Mouse (Mus musculus): ENCODE data around the gene Gpr3. TPM values are rescaled to one million over a fixed set of nuclear protein-coding genes. Genes with fewer than 3 reads are reported as not detected.

Gpr3 gene
- polyA plus RNA-seq, 1 experiment from 2014 or later = 2.5 TPM

DNA sequence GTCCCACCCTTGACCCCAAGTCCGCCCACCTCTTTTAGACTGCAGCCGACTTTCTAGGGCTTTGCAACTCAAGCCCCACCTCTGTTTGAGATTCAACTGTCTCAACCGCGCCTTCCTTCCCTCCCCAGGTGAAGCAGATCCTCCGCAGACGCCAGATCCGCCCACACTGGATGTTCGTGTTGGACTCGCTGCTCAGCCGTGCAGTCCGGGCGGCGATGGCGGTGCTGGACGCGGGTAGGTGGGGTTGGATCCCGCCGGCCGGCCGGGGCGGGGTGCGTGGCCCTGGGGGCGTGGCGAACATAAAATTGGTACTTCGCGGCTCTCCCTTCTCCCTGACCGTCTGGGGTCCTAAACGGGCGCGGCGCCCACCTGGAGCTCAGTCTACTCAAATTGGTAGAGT, 38.9 kb upstream of the Gpr3 start:
- H3K9ac ChIP-seq (replicated peaks; ENCODE audit: low read depth, low read length) = 0 out of 2 replicates have a peak overlapping the region, but pooled peaks have one; percentile 21
- under 1% methylated on average over 31 of the region's 31 CpGs for WGBS
- H3K4me3 ChIP-seq (ENCODE audit: low read depth, low read length) = peak overlapping the region; percentile 18
- peak overlapping the region; percentile 50 for H3K4me2 ChIP-seq (ENCODE audit: low read depth, low read length)
- no peaks in the 10 kb centered on the region for H3K36me3 ChIP-seq (ENCODE audit: control insufficient read depth, insufficient read depth, low read length)
- peaks cover 26% of the 10 kb centered on the region for H3K27me3 ChIP-seq (ENCODE audit: control insufficient read depth, insufficient read depth, low read length)
- H3K4me1 ChIP-seq (ENCODE audit: control insufficient read depth, insufficient read depth, low read length) = peaks cover 5% of the 10 kb centered on the region; the same call in 1 of the 2 replicates
- no peaks in the 10 kb centered on the region for H3K9me3 ChIP-seq (ENCODE audit: control insufficient read depth, low read length)
- H3K27ac ChIP-seq (ENCODE audit: low read depth, low read length) = no peak overlapping the region
- ATAC-seq (ENCODE audit: low read depth) = no peak

DNA sequence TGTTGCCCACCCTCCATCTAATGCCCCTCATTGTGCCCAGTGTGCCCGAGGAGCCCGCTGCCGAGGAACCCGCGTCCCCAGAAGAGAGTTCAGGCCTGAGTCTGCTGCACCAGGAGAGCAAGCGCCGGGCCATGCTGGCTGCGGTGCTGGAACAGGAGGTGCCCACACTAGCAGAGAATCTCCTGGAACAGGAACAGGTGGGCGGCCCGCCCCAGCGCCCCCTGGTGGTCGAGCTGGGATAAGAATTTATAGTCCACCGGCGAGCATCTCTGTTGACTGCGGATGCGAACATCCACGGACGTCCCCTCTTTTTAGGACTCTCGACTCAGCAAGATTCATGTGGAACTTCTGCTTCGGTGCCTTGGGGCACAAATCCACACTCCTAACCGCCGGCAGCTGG, 38.3 kb upstream of the Gpr3 start:
- H3K4me2 ChIP-seq (ENCODE audit: low read depth, low read length) = peak overlapping the region; percentile 50
- peak overlapping the region; percentile 18 for H3K4me3 ChIP-seq (ENCODE audit: low read depth, low read length)
- 4% methylated on average over 22 of the region's 22 CpGs for WGBS
- no peak for ATAC-seq (ENCODE audit: low read depth)
- H3K9ac ChIP-seq (replicated peaks; ENCODE audit: low read depth, low read length) = 0 out of 2 replicates have a peak overlapping the region, but pooled peaks have one; percentile 21
- peaks cover 26% of the 10 kb centered on the region for H3K27me3 ChIP-seq (ENCODE audit: control insufficient read depth, insufficient read depth, low read length)
- H3K36me3 ChIP-seq (ENCODE audit: control insufficient read depth, insufficient read depth, low read length) = no peaks in the 10 kb centered on the region
- H3K4me1 ChIP-seq (ENCODE audit: control insufficient read depth, insufficient read depth, low read length) = peaks cover 5% of the 10 kb centered on the region; the same call in 1 of the 2 replicates
- no peaks in the 10 kb centered on the region for H3K9me3 ChIP-seq (ENCODE audit: control insufficient read depth, low read length)
- no peak overlapping the region for H3K27ac ChIP-seq (ENCODE audit: low read depth, low read length)

DNA sequence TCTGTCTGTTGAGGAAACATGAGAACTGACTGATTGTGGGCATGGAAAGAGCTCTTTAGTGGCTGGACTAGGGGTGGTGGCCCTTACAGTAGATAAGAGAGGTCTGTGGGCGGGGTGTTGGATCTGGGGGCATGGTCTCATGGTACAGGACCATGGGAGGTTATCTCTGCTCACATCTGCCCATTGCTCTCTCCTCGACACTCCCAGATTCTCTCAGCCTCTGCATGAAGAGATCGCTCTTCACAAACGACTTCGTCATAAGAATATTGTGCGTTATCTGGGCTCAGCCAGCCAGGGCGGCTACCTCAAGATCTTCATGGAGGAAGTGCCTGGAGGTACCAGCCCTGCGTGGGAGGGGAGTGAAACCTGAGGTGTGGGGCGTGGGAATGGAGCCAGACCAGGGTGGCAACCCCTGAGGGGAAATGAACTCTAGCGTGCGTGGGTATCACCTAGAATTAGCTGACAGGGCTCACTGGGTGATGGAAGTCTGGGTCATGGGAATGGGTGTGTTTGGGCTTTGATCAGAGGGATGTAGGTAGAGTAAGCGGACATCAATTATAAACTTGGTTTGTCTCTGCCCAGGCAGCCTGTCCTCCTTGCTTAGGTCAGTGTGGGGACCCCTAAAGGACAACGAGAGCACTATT, 35.6 kb upstream of the Gpr3 start:
- H3K9ac ChIP-seq (replicated peaks; ENCODE audit: low read depth, low read length) = no peak overlapping the region
- H3K27me3 ChIP-seq (ENCODE audit: control insufficient read depth, insufficient read depth, low read length) = peaks cover 28% of the 10 kb centered on the region
- ATAC-seq (ENCODE audit: low read depth) = no peak
- no peak overlapping the region for H3K4me3 ChIP-seq (ENCODE audit: low read depth, low read length)
- H3K4me2 ChIP-seq (ENCODE audit: low read depth, low read length) = no peak overlapping the region
- H3K9me3 ChIP-seq (ENCODE audit: control insufficient read depth, low read length) = no peaks in the 10 kb centered on the region
- H3K36me3 ChIP-seq (ENCODE audit: control insufficient read depth, insufficient read depth, low read length) = no peaks in the 10 kb centered on the region
- peaks cover 5% of the 10 kb centered on the region; the same call in 1 of the 2 replicates for H3K4me1 ChIP-seq (ENCODE audit: control insufficient read depth, insufficient read depth, low read length)
- 82% methylated on average over 13 of the region's 13 CpGs for WGBS
- H3K27ac ChIP-seq (ENCODE audit: low read depth, low read length) = no peak overlapping the region

DNA sequence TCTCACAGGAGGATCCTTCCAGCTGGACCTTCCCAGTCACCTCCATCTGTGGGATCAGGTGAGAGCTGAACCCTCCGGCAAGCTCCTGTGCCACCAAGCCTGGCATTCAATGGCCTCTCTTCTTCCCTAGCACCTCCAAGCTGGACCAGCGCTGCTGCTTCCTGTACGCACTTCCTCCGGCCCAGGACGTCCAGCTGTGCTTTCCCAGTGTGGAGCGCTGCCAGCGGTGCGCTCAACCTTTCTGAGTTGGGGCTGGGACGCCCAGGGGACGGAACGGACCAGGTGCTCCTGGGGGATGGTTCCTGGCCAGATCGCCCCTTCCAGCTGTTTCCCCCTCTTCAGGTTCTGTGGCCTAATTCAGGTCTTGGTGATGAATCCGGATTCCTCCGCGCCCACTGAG, 34.7 kb upstream of the Gpr3 start:
- no peak overlapping the region for H3K4me3 ChIP-seq (ENCODE audit: low read depth, low read length)
- H3K4me2 ChIP-seq (ENCODE audit: low read depth, low read length) = no peak overlapping the region
- no peak overlapping the region for H3K9ac ChIP-seq (replicated peaks; ENCODE audit: low read depth, low read length)
- peaks cover 34% of the 10 kb centered on the region for H3K27me3 ChIP-seq (ENCODE audit: control insufficient read depth, insufficient read depth, low read length)
- peaks cover 5% of the 10 kb centered on the region; the same call in 1 of the 2 replicates for H3K4me1 ChIP-seq (ENCODE audit: control insufficient read depth, insufficient read depth, low read length)
- no peaks in the 10 kb centered on the region for H3K36me3 ChIP-seq (ENCODE audit: control insufficient read depth, insufficient read depth, low read length)
- WGBS = 26% methylated on average over 15 of the region's 15 CpGs
- H3K9me3 ChIP-seq (ENCODE audit: control insufficient read depth, low read length) = no peaks in the 10 kb centered on the region
- ATAC-seq (ENCODE audit: low read depth) = no peak
- H3K27ac ChIP-seq (ENCODE audit: low read depth, low read length) = no peak overlapping the region

DNA sequence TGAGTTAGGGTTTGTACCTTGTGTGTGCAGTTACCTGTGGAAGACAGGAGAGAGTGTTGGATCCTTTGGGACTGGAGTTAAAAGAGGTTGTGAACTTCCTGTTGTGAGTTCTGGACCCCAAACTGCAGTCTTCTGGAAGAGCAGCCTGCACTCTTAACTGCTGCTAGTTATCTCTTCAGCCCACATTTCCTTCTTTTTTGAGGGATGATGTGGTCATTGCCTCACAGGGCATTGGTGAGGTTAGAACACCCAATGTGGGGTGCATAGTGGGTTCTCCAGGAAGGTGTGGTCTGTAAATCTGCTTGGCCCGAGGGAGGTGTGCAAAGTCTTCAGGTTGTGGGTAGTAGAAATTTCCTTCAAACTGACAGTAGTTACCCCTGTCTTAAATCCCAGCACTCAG, 32.0 kb upstream of the Gpr3 start:
- Histone ChIP-seq H3K9ac (replicated peaks; ENCODE audit: low read depth, low read length) (no peak overlapping the region), H3K36me3 (ENCODE audit: control insufficient read depth, insufficient read depth, low read length) (no peaks in the 10 kb centered on the region), H3K4me2 (ENCODE audit: low read depth, low read length) (no peak overlapping the region), H3K4me3 (ENCODE audit: low read depth, low read length) (no peak overlapping the region), H3K27me3 (ENCODE audit: control insufficient read depth, insufficient read depth, low read length) (peaks cover 27% of the 10 kb centered on the region), H3K4me1 (ENCODE audit: control insufficient read depth, insufficient read depth, low read length) (no peaks in the 10 kb centered on the region), H3K9me3 (ENCODE audit: control insufficient read depth, low read length) (no peaks in the 10 kb centered on the region), H3K27ac (ENCODE audit: low read depth, low read length) (no peak overlapping the region)
- no peak for ATAC-seq (ENCODE audit: low read depth)
- WGBS = 94% methylated on average over 1 of the region's 1 CpGs

DNA sequence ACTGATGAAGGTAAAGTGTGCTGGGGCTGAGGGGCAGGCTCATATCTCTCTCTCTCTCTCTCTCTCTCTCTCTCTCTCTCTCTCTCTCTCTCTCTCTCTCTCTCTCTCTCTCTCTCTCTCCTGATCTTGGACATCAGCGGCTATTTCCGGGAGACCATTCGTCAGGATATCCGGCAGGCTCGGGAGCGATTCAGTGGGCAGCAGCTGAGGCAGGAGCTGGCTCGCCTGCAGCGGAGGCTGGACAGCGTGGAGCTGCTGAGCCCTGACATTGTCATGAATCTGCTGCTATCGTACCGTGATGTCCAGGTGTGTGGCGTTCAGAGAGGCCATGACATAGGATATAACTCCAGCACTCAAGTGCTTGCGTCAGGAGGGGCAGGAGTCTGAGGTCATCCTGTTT, 31.2 kb upstream of the Gpr3 start:
- H3K4me1 ChIP-seq (ENCODE audit: control insufficient read depth, insufficient read depth, low read length) = no peaks in the 10 kb centered on the region
- H3K9me3 ChIP-seq (ENCODE audit: control insufficient read depth, low read length) = no peaks in the 10 kb centered on the region
- H3K4me3 ChIP-seq (ENCODE audit: low read depth, low read length) = no peak overlapping the region
- 35% methylated on average over 13 of the region's 13 CpGs for WGBS
- peaks cover 27% of the 10 kb centered on the region for H3K27me3 ChIP-seq (ENCODE audit: control insufficient read depth, insufficient read depth, low read length)
- no peak overlapping the region for H3K27ac ChIP-seq (ENCODE audit: low read depth, low read length)
- ATAC-seq (ENCODE audit: low read depth) = no peak
- no peaks in the 10 kb centered on the region for H3K36me3 ChIP-seq (ENCODE audit: control insufficient read depth, insufficient read depth, low read length)
- no peak overlapping the region for H3K9ac ChIP-seq (replicated peaks; ENCODE audit: low read depth, low read length)
- no peak overlapping the region for H3K4me2 ChIP-seq (ENCODE audit: low read depth, low read length)

DNA sequence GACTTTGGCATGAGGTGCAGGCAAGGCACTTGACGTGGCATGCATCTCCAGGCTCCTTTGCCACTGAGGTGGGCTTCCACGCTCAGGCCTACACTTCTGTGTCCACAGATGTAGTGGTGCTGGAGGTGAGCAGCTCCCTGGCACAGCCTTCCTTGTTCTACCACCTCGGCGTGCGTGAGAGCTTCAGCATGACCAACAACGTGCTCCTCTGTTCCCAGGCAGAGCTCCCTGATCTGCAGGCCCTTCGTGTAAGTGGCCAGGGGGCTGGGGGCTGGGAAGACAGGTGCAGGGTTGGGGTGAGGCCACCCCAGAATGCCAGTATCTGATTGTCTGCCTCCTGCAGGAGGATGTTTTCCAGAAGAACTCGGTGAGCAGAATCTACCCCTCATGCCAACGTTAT, 30.4 kb upstream of the Gpr3 start:
- H3K9ac ChIP-seq (replicated peaks; ENCODE audit: low read depth, low read length) = no peak overlapping the region
- no peak overlapping the region for H3K4me3 ChIP-seq (ENCODE audit: low read depth, low read length)
- H3K4me2 ChIP-seq (ENCODE audit: low read depth, low read length) = no peak overlapping the region
- 54% methylated on average over 9 of the region's 9 CpGs for WGBS
- no peak for ATAC-seq (ENCODE audit: low read depth)
- peaks cover 27% of the 10 kb centered on the region for H3K27me3 ChIP-seq (ENCODE audit: control insufficient read depth, insufficient read depth, low read length)
- H3K36me3 ChIP-seq (ENCODE audit: control insufficient read depth, insufficient read depth, low read length) = no peaks in the 10 kb centered on the region
- no peak overlapping the region for H3K27ac ChIP-seq (ENCODE audit: low read depth, low read length)
- H3K9me3 ChIP-seq (ENCODE audit: control insufficient read depth, low read length) = no peaks in the 10 kb centered on the region
- H3K4me1 ChIP-seq (ENCODE audit: control insufficient read depth, insufficient read depth, low read length) = no peaks in the 10 kb centered on the region

DNA sequence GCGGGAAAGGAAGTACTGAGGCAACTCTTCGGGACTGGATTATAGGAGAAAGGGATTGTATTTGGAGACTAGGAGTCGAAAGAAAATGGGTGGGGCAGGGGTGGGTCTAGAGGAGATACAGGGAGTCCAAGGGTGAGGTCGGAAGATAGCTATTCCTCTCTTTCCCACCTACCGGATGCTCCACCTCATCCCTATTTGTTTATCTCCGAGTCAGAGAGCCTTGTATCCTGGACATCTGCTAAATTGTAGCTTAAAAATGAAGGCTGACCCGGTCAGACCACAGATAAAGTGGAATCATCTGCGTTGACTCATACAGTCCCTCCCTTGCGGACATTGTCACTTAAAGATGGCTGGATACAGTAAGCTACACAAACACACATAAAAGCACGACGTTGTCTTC, 29.6 kb upstream of the Gpr3 start:
- peak overlapping the region; percentile 68 for H3K4me2 ChIP-seq (ENCODE audit: low read depth, low read length)
- H3K4me3 ChIP-seq (ENCODE audit: low read depth, low read length) = peak overlapping the region; percentile 44
- H3K36me3 ChIP-seq (ENCODE audit: control insufficient read depth, insufficient read depth, low read length) = no peaks in the 10 kb centered on the region
- 29% methylated on average over 11 of the region's 11 CpGs for WGBS
- H3K27me3 ChIP-seq (ENCODE audit: control insufficient read depth, insufficient read depth, low read length) = peaks cover 27% of the 10 kb centered on the region
- no peaks in the 10 kb centered on the region for H3K4me1 ChIP-seq (ENCODE audit: control insufficient read depth, insufficient read depth, low read length)
- H3K27ac ChIP-seq (ENCODE audit: low read depth, low read length) = no peak overlapping the region
- ATAC-seq (ENCODE audit: low read depth) = no peak
- H3K9me3 ChIP-seq (ENCODE audit: control insufficient read depth, low read length) = no peaks in the 10 kb centered on the region
- H3K9ac ChIP-seq (replicated peaks; ENCODE audit: low read depth, low read length) = no peak overlapping the region

DNA sequence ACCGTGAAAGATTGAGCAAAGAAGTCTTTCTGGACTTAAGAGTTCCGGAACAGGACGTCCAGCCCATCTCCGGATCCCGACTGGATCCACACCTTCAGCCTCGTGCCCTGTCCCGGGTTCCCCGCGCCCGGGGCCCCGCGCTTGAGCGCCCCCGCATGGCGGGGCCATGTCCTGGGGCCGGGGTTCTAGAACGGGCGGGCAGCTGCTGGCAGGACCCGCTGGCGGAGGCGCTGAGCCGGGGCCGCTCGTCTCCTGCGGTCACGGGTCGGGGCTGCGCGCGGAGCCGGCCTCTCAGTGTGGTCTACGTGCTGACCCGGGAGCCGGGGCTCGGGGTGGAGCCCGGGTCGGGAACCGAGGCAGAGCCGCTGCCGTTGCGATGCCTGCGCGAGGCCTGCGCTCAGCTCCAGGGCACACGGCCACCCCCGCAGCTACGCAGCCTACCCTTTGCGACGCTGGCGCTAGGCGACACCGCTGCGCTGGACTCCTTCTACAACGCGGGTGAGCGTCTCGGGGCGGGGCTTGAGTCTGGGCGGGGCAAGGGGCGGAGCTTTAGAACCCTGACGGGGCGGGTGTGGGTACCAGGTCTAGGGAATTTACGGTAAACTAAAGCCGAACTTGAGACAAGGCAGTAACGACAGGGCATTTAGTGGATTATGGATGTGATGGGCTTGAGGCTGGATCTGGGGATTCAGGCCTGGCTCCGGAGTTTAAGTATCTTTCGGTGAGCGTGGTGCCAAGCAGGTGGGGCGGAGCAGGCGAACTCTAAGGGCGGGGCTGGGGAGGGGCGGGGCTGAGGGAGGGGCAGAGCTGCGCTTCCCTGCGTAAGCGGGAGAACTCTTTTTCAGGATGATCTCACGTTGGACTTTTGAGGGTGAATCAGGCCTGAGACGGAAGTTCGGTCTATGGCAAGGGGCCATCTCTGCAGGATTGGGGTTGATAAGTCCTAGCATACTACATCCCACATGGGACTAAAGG, 28.9 kb upstream of the Gpr3 start:
- peak; percentile 93 for ATAC-seq (ENCODE audit: low read depth)
- Histone ChIP-seq H3K27ac (ENCODE audit: low read depth, low read length) (no peak overlapping the region), H3K36me3 (ENCODE audit: control insufficient read depth, insufficient read depth, low read length) (no peaks in the 10 kb centered on the region), H3K9me3 (ENCODE audit: control insufficient read depth, low read length) (no peaks in the 10 kb centered on the region), H3K4me2 (ENCODE audit: low read depth, low read length) (peak overlapping the region; percentile 68), H3K27me3 (ENCODE audit: control insufficient read depth, insufficient read depth, low read length) (peaks cover 27% of the 10 kb centered on the region), H3K4me3 (ENCODE audit: low read depth, low read length) (peak overlapping the region; percentile 44), H3K4me1 (ENCODE audit: control insufficient read depth, insufficient read depth, low read length) (no peaks in the 10 kb centered on the region), H3K9ac (replicated peaks; ENCODE audit: low read depth, low read length) (peak overlapping the region; percentile 54; the same call in 1 of the 2 replicates)
- WGBS = under 1% methylated on average over 67 of the region's 78 CpGs
